Comparison of ENCODE assay signal across 31 mouse cellular contexts in genomic region chr11:82173491-82173890, GRCm38 (mm10). TPM values are rescaled to one million over a fixed set of nuclear protein-coding genes. Genes with fewer than 3 reads are reported as not detected.
DNase-seq lines count a peak whose midpoint lies in the region; ATAC-seq lines count a peak whose summit lies in the region.
"Had no signal": no experiment of that assay in that cellular context is flagged by ENCODE, and none has a peak within 500 bp of the region (broad histone marks: within the 10 kb centered on the region; RNA-seq: fewer than 3 reads in every experiment).

No protein-coding gene starts in this region.

- intact Hi-C loops in gastrocnemius, postnatal 36 days (cut with DNase I), result no loop called here

- H3K9ac ChIP-seq in heart, embryonic 11.5 days (ENCODE audit: low read depth, low read length), result no peak overlapping the region
- no peak overlapping the region for H3K9ac ChIP-seq in limb, embryonic 11.5 days (ENCODE audit: low read length)
- no peak overlapping the region for H3K9ac ChIP-seq in forebrain, embryonic 15.5 days (replicated peaks)
- H3K9ac ChIP-seq: embryonic facial prominence, embryonic 12.5 days; embryonic facial prominence, embryonic 15.5 days; heart, embryonic 12.5 days; heart, embryonic 15.5 days; hindbrain, embryonic 14.5 days had no signal

- no peaks in the 10 kb centered on the region for H3K27me3 ChIP-seq in heart, embryonic 11.5 days (ENCODE audit: control insufficient read depth, insufficient read depth, low read length)
- H3K27me3 ChIP-seq in limb, embryonic 10.5 days (ENCODE audit: low read depth, poor library complexity, severe bottlenecking), result no peaks in the 10 kb centered on the region
- no peaks in the 10 kb centered on the region for H3K27me3 ChIP-seq in limb, embryonic 11.5 days (ENCODE audit: control insufficient read depth, insufficient read depth, low read length)
- no peaks in the 10 kb centered on the region for H3K27me3 ChIP-seq in forebrain, embryonic 15.5 days

- no peak overlapping the region for H3K4me2 ChIP-seq in heart, embryonic 11.5 days
- no peak overlapping the region for H3K4me2 ChIP-seq in limb, embryonic 11.5 days (ENCODE audit: low read depth, severe bottlenecking)
- no peak overlapping the region for H3K4me2 ChIP-seq in forebrain, embryonic 15.5 days (replicated peaks)
- H3K4me2 ChIP-seq: embryonic facial prominence, embryonic 12.5 days; embryonic facial prominence, embryonic 15.5 days; heart, embryonic 12.5 days; heart, embryonic 15.5 days; hindbrain, embryonic 14.5 days had no signal

- WGBS in heart, embryonic 11.5 days (ENCODE audit: insufficient replicate concordance), result 84% methylated on average over 2 of the region's 2 CpGs
- 93% methylated on average over 2 of the region's 2 CpGs for WGBS in limb, embryonic 10.5 days
- WGBS in limb, embryonic 11.5 days, result 94% methylated on average over 2 of the region's 2 CpGs
- 87% methylated on average over 2 of the region's 2 CpGs for WGBS in forebrain, embryonic 15.5 days

- no peaks in the 10 kb centered on the region for H3K36me3 ChIP-seq in heart, embryonic 11.5 days (ENCODE audit: control insufficient read depth, insufficient read depth, low read length)
- H3K36me3 ChIP-seq in limb, embryonic 10.5 days, result no peaks in the 10 kb centered on the region
- H3K36me3 ChIP-seq in limb, embryonic 11.5 days (ENCODE audit: control insufficient read depth, insufficient read depth, low read length), result no peaks in the 10 kb centered on the region
- H3K36me3 ChIP-seq in forebrain, embryonic 15.5 days, result no peaks in the 10 kb centered on the region
- H3K36me3 ChIP-seq: embryonic facial prominence, embryonic 12.5 days; embryonic facial prominence, embryonic 15.5 days; heart, embryonic 12.5 days; heart, embryonic 15.5 days had no signal

- no peak for ATAC-seq in heart, embryonic 11.5 days (replicated peaks; ENCODE audit: insufficient number of reproducible peaks, low FRiP score, low TSS enrichment)
- ATAC-seq in limb, embryonic 11.5 days (ENCODE audit: insufficient number of reproducible peaks, low FRiP score, low TSS enrichment, low read depth), result no peak
- no peak for ATAC-seq in forebrain, embryonic 15.5 days (replicated peaks)
- ATAC-seq: CD4-positive, CD25-positive, alpha-beta regulatory T cell, adult 4 months; forebrain, embryonic 14.5 days; hindbrain, postnatal 0 days; inflammation-experienced regulatory T-cells, adult 6 months; intestine, embryonic 16.5 days had no signal

- H3K4me1 ChIP-seq in heart, embryonic 11.5 days (ENCODE audit: control insufficient read depth, insufficient read depth, low read length), result no peaks in the 10 kb centered on the region
- no peaks in the 10 kb centered on the region for H3K4me1 ChIP-seq in limb, embryonic 10.5 days
- no peaks in the 10 kb centered on the region for H3K4me1 ChIP-seq in limb, embryonic 11.5 days (ENCODE audit: control insufficient read depth, insufficient read depth, low read length)
- no peaks in the 10 kb centered on the region for H3K4me1 ChIP-seq in forebrain, embryonic 15.5 days
- H3K4me1 ChIP-seq: embryonic facial prominence, embryonic 12.5 days; embryonic facial prominence, embryonic 15.5 days; heart, embryonic 12.5 days; heart, embryonic 15.5 days had no signal

- no peak overlapping the region for H3K27ac ChIP-seq in heart, embryonic 11.5 days (ENCODE audit: low read depth, low read length)
- no peak overlapping the region for H3K27ac ChIP-seq in limb, embryonic 10.5 days
- no peak overlapping the region for H3K27ac ChIP-seq in limb, embryonic 11.5 days (replicated peaks; ENCODE audit: low read depth, low read length)
- no peak overlapping the region for H3K27ac ChIP-seq in forebrain, embryonic 15.5 days (replicated peaks)
- H3K27ac ChIP-seq: embryonic facial prominence, embryonic 12.5 days; embryonic facial prominence, embryonic 15.5 days; heart, embryonic 15.5 days; hindbrain, embryonic 14.5 days; hindbrain, postnatal 0 days had no signal

- H3K9me3 ChIP-seq in heart, embryonic 11.5 days (replicated peaks; ENCODE audit: control insufficient read depth, low read length), result no peaks in the 10 kb centered on the region
- H3K9me3 ChIP-seq in limb, embryonic 10.5 days (replicated peaks), result no peaks in the 10 kb centered on the region
- no peaks in the 10 kb centered on the region for H3K9me3 ChIP-seq in limb, embryonic 11.5 days (ENCODE audit: control insufficient read depth, low read length)
- no peaks in the 10 kb centered on the region for H3K9me3 ChIP-seq in forebrain, embryonic 15.5 days
- H3K9me3 ChIP-seq: embryonic facial prominence, embryonic 12.5 days; embryonic facial prominence, embryonic 15.5 days; heart, embryonic 15.5 days had no signal

- DNase-seq in gastrocnemius, postnatal 25 days, result peak; percentile 26
- DNase-seq in gastrocnemius, postnatal 36 days, result no peak
- peak; percentile 14 for DNase-seq in heart, adult 8-10 months (ENCODE audit: low spot score)
- DNase-seq in limb, embryonic 10.5 days (ENCODE audit: low spot score), result peak; percentile 24
- DNase-seq in limb, embryonic 11.5 days (ENCODE audit: low spot score), result peak; percentile 6
- DNase-seq in ovary, postnatal 14 days (ENCODE audit: low spot score), result no peak
- DNase-seq: adrenal gland, adult 2 months; adrenal gland, postnatal 14 days; cerebellum, adult 11 months; cerebellum, adult 2 months; cerebellum, adult 9-11 months; cerebellum, postnatal 25 days; heart, postnatal 4 days; kidney, adult 18-20 months had no signal

- H3K4me3 ChIP-seq in heart, embryonic 11.5 days (ENCODE audit: low read depth, low read length), result no peak overlapping the region
- no peak overlapping the region for H3K4me3 ChIP-seq in limb, embryonic 10.5 days
- no peak overlapping the region for H3K4me3 ChIP-seq in limb, embryonic 11.5 days (ENCODE audit: low read depth, low read length)
- no peak overlapping the region for H3K4me3 ChIP-seq in forebrain, embryonic 15.5 days
- H3K4me3 ChIP-seq: embryonic facial prominence, embryonic 12.5 days; embryonic facial prominence, embryonic 15.5 days; heart, embryonic 12.5 days; heart, embryonic 15.5 days had no signal

RNA-seq across cellular contexts. Expression of gene Ccl8, which starts 58.5 kb away (rescaled TPM):
- under 1 TPM in 1 of 2 experiments, not detected in 1; 0.61 TPM for total RNA-seq in gastrocnemius, postnatal 25 days (2021)
- total RNA-seq in gastrocnemius, postnatal 36 days (2021), result under 1 TPM in 1 of 2 experiments, not detected in 1; 0.97 TPM
- 1 to 10 TPM in 2 of 4 experiments, under 1 TPM in 1, not detected in 1; 0.60 to 1.4 (median 1.4) TPM for total RNA-seq in heart, adult 8-10 months (2022)
- not detected in 2 replicates for polyA plus RNA-seq in heart, embryonic 11.5 days (2014; fragmentation: Nextera tagmentation; extraction: Ambion mirVana)
- not detected in 2 replicates for polyA plus RNA-seq in limb, embryonic 10.5 days (2016; fragmentation: Nextera tagmentation; extraction: Ambion mirVana)
- not detected in 2 replicates for polyA plus RNA-seq in limb, embryonic 11.5 days (2014; fragmentation: Nextera tagmentation; extraction: Ambion mirVana)
- not detected in 2 replicates for polyA plus RNA-seq in forebrain, embryonic 15.5 days (2015; fragmentation: Nextera tagmentation; extraction: Ambion mirVana)
- total RNA-seq: adrenal gland, postnatal 14 days; adrenal gland, postnatal 4 days; common myeloid progenitor, adult 5-6 weeks; hindbrain, postnatal 0 days; MEL had no signal
- polyA plus RNA-seq: CD4-positive, CD25-positive, alpha-beta regulatory T cell, adult 4 months; cerebellum, adult 2 months; embryonic facial prominence, embryonic 12.5 days; embryonic facial prominence, embryonic 15.5 days; forebrain, embryonic 11.5 days; forebrain, embryonic 14.5 days; heart, embryonic 12.5 days; heart, embryonic 15.5 days; hindbrain, embryonic 11.5 days; hindbrain, embryonic 14.5 days; intestine, embryonic 16.5 days had no signal

Comparison
In these comparisons a context has a peak if more than half of its experiments do, and no peak if none do; other contexts are left out.
1. DNase-seq: peak in gastrocnemius, postnatal 25 days (single experiment), heart, adult 8-10 months (single experiment), limb, embryonic 10.5 days (single experiment) and limb, embryonic 11.5 days (single experiment); none in gastrocnemius, postnatal 36 days (0 of 2) and ovary, postnatal 14 days (single experiment).